9 mouse cellular contexts compared by ENCODE assay signal in genomic region chrX:20863161-20864101, GRCm38 (mm10). TPM values are rescaled to one million over a fixed set of nuclear protein-coding genes. Genes with fewer than 3 reads are reported as not detected.
DNase-seq lines count a peak whose midpoint lies in the region; TF ChIP-seq lines count a peak whose summit lies in the region.
"Had no signal": no experiment of that assay in that cellular context is flagged by ENCODE, and none has a peak within 500 bp of the region (broad histone marks: within the 10 kb centered on the region; RNA-seq: fewer than 3 reads in every experiment).

No protein-coding gene starts in this region.

- peak in 1 of 2 experiments; percentile 19 for DNase-seq in heart, adult 2 months
- DNase-seq in heart, postnatal 4 days = no peak
- DNase-seq in 3T3-L1 (ENCODE audit: low read depth, low spot score) = peak; percentile 69
- DNase-seq in brain, adult 2 months (ENCODE audit: low read depth, low spot score) = peak; percentile 73
- peak; percentile 31 to 35 for DNase-seq in heart, postnatal 10 days
- no peak for DNase-seq in urinary bladder, postnatal 14 days (ENCODE audit: low spot score)
- DNase-seq in thymus, postnatal 10 days (ENCODE audit: low spot score in 2 of 2) = no peak
- no peak for DNase-seq in cerebellum, adult 11 months

- H3K27me3 ChIP-seq in heart, adult 2 months (ENCODE audit: control insufficient read depth, insufficient read depth, low read length) = no peaks in the 10 kb centered on the region
- H3K27me3 ChIP-seq: CH12.LX had no signal

- H3K27ac ChIP-seq in heart, adult 2 months = peak overlapping the region; percentile 56

- H3K4me1 ChIP-seq in heart, adult 2 months (ENCODE audit: control insufficient read depth, insufficient read depth, low read length) = peaks cover 2% of the 10 kb centered on the region

- no peaks in the 10 kb centered on the region for H3K79me2 ChIP-seq in heart, adult 2 months (replicated peaks; ENCODE audit: control insufficient read depth, insufficient read depth, low read length)

- no peaks in the 10 kb centered on the region for H3K36me3 ChIP-seq in heart, adult 2 months (ENCODE audit: control insufficient read depth, insufficient read depth, low read length)

- intact Hi-C loops in heart, adult 2 months (cut with DNase I) = loop anchor here (10.0 kb wide), 1 partner anchor 179 kb away; the partner anchor contains the start of gene Cdk16
- intact Hi-C loops in heart, postnatal 10 days (cut with DNase I) = no loop called here

- no peak for TF ChIP-seq POLR2A in heart, adult 2 months (IDR thresholded peaks at IDR 0.05; ENCODE audit: insufficient read depth, low read depth, low read length)

- H3K4me3 ChIP-seq in heart, adult 2 months = no peak overlapping the region

- TF ChIP-seq EP300 in heart, adult 2 months (IDR thresholded peaks at IDR 0.05; ENCODE audit: insufficient read depth, low read depth, low read length) = no peak

- 55% methylated on average over 9 of the region's 9 CpGs for WGBS in heart, adult 2 months

- no peak overlapping the region for H3K9ac ChIP-seq in heart, adult 2 months (ENCODE audit: low read depth, low read length)

- no peak for TF ChIP-seq CTCF in heart, adult 2 months (IDR thresholded peaks at IDR 0.05)

RNA-seq across cellular contexts. Expression of gene Timp1, which starts 6.5 kb away (rescaled TPM):
- total RNA-seq in heart, adult 2 months (2021) = 1 to 10 TPM; 3.2 to 3.7 TPM
- 12.9 and 13.2 TPM in 2 replicates for polyA plus RNA-seq in heart, adult 2 months (2012; rRNA removed)
- 10 to 100 TPM; 19.8 to 21.1 TPM for total RNA-seq in heart, postnatal 4 days (2021)
- total RNA-seq in heart, postnatal 10 days (2021) = 10 to 100 TPM; 15.4 to 16.4 TPM

RNA-seq across cellular contexts. Expression of gene Syn1, which starts 57.4 kb away (rescaled TPM):
- total RNA-seq in heart, adult 2 months (2021) = under 1 TPM; 0.16 to 0.31 TPM
- 0.35 and 0.57 TPM in 2 replicates for polyA plus RNA-seq in heart, adult 2 months (2012; rRNA removed)
- total RNA-seq in heart, postnatal 4 days (2021) = under 1 TPM; 0.29 to 0.41 TPM
- total RNA-seq in heart, postnatal 10 days (2021) = under 1 TPM; 0.36 to 0.40 TPM

Comparison
In these comparisons a context has a peak if more than half of its experiments do, and no peak if none do; other contexts are left out.
1. DNase-seq: peak in 3T3-L1 (single experiment), brain, adult 2 months (single experiment) and heart, postnatal 10 days (2 of 2); none in heart, postnatal 4 days (single experiment), urinary bladder, postnatal 14 days (single experiment), thymus, postnatal 10 days (0 of 2) and cerebellum, adult 11 months (single experiment).